Mouse (Mus musculus) ES-E14 (cell line): ENCODE data around the gene Fus. TPM values are rescaled to one million over a fixed set of nuclear protein-coding genes. Genes with fewer than 3 reads are reported as not detected.
A peak's percentile ranks its signal among the peaks of the same experiment; 100 is the strongest.

Experiments used
- DNase-seq: peaks from one replicate; pipeline ENCODE4 v3.0.0-alpha.2; 2013; ENCODE audit warnings: low read depth, low spot score
- H3K27ac ChIP-seq: 2 replicates; pipeline ENCODE4 v1.5.1; 2012; ENCODE audit warnings: low read depth, mild to moderate bottlenecking, low read length, moderate library complexity, mixed read lengths; ENCODE audit not compliant: poor library complexity, insufficient read depth, severe bottlenecking
- H3K36me3 ChIP-seq: 2 replicates; pipeline ENCODE4 v1.6.1; 2012; ENCODE audit warnings: mild to moderate bottlenecking, low read length, moderate library complexity, mixed read lengths; ENCODE audit not compliant: control insufficient read depth, poor library complexity, insufficient read depth, severe bottlenecking
- H3K4me1 ChIP-seq, 2 experiments: fragments of 150-350 bp in 1 of 2; sonication (generic) in 1 of 2; 2 replicates each; pipeline ENCODE4 v1.6.1; 2012; ENCODE audit warnings: low read length in 2 of 2, mild to moderate bottlenecking in 1 of 2, mixed read lengths in 1 of 2; ENCODE audit not compliant: control insufficient read depth in 2 of 2, insufficient read depth in 2 of 2, poor library complexity in 1 of 2
- H3K4me3 ChIP-seq, 2 experiments: fragments of 150-350 bp in 1 of 2; sonication (generic) in 1 of 2; 2 replicates each; pipeline ENCODE4 v1.5.1; 2012; ENCODE audit warnings: low read length in 2 of 2, low read depth in 1 of 2, mild to moderate bottlenecking in 1 of 2, mixed read lengths in 1 of 2; ENCODE audit not compliant: insufficient read depth in 1 of 2, poor library complexity in 1 of 2, severe bottlenecking in 1 of 2
- H3K9ac ChIP-seq: 2 replicates; pipeline ENCODE4 v1.6.1; 2012; ENCODE audit warnings: low read depth, mild to moderate bottlenecking, low read length, mixed read lengths; ENCODE audit not compliant: poor library complexity, insufficient read depth, severe bottlenecking
- H3K9me3 ChIP-seq: fragments of 150-350 bp; sonication (generic); 2 replicates; pipeline ENCODE4 v1.6.1; 2012; ENCODE audit warnings: low read depth, mild to moderate bottlenecking, low read length; ENCODE audit not compliant: control insufficient read depth, insufficient read depth
- CHD2 ChIP-seq: IDR thresholded peaks from 2 replicates; pipeline ENCODE4 v1.6.1; 2014; ENCODE audit warnings: mild to moderate bottlenecking, low read depth, low read length, inconsistent platforms
- HCFC1 ChIP-seq: IDR thresholded peaks from 2 replicates; pipeline ENCODE4 v1.6.1; 2012; ENCODE audit warnings: low read length, inconsistent platforms, borderline replicate concordance; ENCODE audit not compliant: insufficient read depth
- MAFK ChIP-seq: IDR thresholded peaks from 2 replicates; pipeline ENCODE4 v1.6.1; 2014; ENCODE audit warnings: mild to moderate bottlenecking, low read depth, low read length, inconsistent platforms; ENCODE audit not compliant: insufficient read depth
- ZC3H11A ChIP-seq: IDR thresholded peaks from 2 replicates; pipeline ENCODE4 v1.6.1; 2012; ENCODE audit warnings: low read depth, mild to moderate bottlenecking, inconsistent platforms, low read length, borderline replicate concordance
- ZNF384 ChIP-seq: IDR thresholded peaks from 2 replicates; pipeline ENCODE4 v1.6.1; 2012; ENCODE audit warnings: low read depth, low read length, inconsistent platforms
- in situ Hi-C, 2 experiments: fragments of 600-800 bp; cut with MboI; formaldehyde crosslinking; loops; one replicate each; pipeline ENCODE4 v1.15.1; 2025; ENCODE audit warnings: low sequenced_read_pairs in 2 of 2, inconsistent platforms in 1 of 2; ENCODE audit not compliant: unreplicated experiment in 2 of 2
- total RNA-seq: library from RNA; depleted of rRNA; stranded (reverse); fragments of 300-350 nt; gene quantifications from 2 replicates; pipeline ENCODE4 v1.2.3, GENCODE M21; 2012

Gene Fus
- total RNA-seq, 1 experiment = 142 TPM

DNA sequence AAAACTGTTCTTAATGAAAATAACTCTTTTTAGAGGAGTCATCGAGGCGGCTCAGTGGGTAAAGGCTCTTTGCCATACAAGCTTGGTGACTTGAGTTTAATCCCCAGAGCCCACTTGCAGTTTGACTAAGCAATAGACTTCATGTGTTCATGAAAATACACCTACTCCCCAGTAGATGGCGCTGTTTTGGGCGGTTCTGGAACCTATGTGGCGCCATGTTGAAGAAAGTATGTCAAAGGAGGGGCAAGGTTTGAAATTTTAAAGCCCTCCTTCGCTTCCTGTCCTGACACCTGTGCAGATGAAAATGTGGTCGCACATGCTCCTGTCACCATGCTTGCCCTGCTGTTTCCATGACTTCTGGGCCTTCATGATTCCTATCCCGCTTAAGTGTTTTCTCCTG, 55.7 kb downstream of the Fus start:
- Histone ChIP-seq H3K27ac (no peak overlapping the region), H3K4me1 (no peaks in the 10 kb centered on the region), H3K36me3 (no peaks in the 10 kb centered on the region), H3K4me3 (no peak overlapping the region), H3K9me3 (no peaks in the 10 kb centered on the region), H3K9ac (no peak overlapping the region)
- DNase-seq = peak; percentile 40
- TF ChIP-seq CHD2 = no peak
- 0 out of 2 replicates have a peak, but pooled peaks have one; percentile 29 for TF ChIP-seq ZC3H11A
- in situ Hi-C loops = loop anchor here in 1 of 2 experiments (25.0 kb wide), 1 partner anchor 189 kb away; the partner anchor contains the start of gene Cox6a2

DNA sequence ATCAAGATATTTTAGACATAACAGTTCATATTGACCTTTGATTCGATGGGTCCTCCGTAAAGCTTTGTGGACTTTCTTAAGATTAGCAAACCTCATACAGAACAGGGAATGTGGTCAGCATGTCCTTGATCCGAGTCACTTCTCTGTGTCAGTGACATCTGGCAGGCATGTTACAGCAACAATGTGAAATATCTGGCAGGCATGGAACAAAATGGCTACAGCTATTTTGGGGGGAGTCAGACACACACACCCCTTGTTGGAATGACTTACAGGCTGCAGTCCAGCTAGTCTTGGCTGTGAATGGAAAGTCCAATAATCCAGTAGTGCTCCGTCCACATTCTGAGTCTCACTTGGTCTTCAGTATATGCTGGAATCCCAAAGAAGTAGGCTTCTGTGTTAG, 56.3 kb downstream of the Fus start:
- Histone ChIP-seq H3K4me3 (no peak overlapping the region), H3K27ac (no peak overlapping the region), H3K9ac (no peak overlapping the region), H3K9me3 (no peaks in the 10 kb centered on the region), H3K4me1 (no peaks in the 10 kb centered on the region), H3K36me3 (no peaks in the 10 kb centered on the region)
- TF ChIP-seq CHD2 (no peak), ZNF384 (no peak)
- DNase-seq = no peak
- in situ Hi-C loops = loop anchor here in 1 of 2 experiments (25.0 kb wide), 1 partner anchor 189 kb away; the partner anchor contains the start of gene Cox6a2

- no peak overlapping the region for H3K9ac ChIP-seq
Measured at GRCm38 (mm10) chr7:128024364-128024763, 57.1 kb downstream of the Fus start.

DNA sequence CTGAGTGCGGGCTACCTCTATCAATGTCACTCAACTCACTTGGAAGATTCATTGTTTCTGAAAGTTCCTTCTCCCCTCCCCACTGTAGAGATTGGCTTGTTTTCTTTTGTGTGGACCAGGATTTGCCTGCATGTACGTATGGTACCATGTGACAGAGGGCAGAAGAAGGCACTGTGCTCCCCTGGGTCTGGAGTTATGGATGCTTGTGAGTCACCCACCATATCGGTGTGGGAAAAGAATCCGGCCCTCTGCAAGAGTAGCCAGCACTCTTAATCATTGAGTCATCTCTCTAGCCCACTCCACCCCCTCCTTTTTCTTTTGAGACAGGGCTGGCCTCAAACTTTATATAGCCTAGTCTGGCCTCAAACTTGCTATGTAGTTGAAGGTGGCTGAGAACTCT, 57.7 kb downstream of the Fus start:
- DNase-seq = no peak
- Histone ChIP-seq H3K9me3 (no peaks in the 10 kb centered on the region), H3K27ac (no peak overlapping the region), H3K36me3 (no peaks in the 10 kb centered on the region), H3K9ac (no peak overlapping the region), H3K4me3 (no peak overlapping the region), H3K4me1 (no peaks in the 10 kb centered on the region)
- TF ChIP-seq ZNF384 = no peak
- TF ChIP-seq MAFK = no peak
- no peak for TF ChIP-seq ZC3H11A
- TF ChIP-seq CHD2 = no peak
- no peak for TF ChIP-seq HCFC1
- in situ Hi-C loops = loop anchor here in 1 of 2 experiments (25.0 kb wide), 1 partner anchor 187 kb away; the partner anchor contains the start of gene Cox6a2

More at GRCm38 (mm10) chr7:128024364-128024763, 57.1 kb downstream of the Fus start:
- no peaks in the 10 kb centered on the region for H3K4me1 ChIP-seq
- TF ChIP-seq ZNF384 = no peak
- no peak for TF ChIP-seq HCFC1
- no peak for TF ChIP-seq ZC3H11A
- TF ChIP-seq MAFK = no peak
- no peak for TF ChIP-seq CHD2
- no peaks in the 10 kb centered on the region for H3K9me3 ChIP-seq
- DNase-seq = no peak
- no peak overlapping the region for H3K4me3 ChIP-seq
- no peak overlapping the region for H3K27ac ChIP-seq
- in situ Hi-C loops = loop anchor here in 1 of 2 experiments (25.0 kb wide), 1 partner anchor 188 kb away; the partner anchor contains the start of gene Cox6a2
- H3K36me3 ChIP-seq = no peaks in the 10 kb centered on the region

DNA sequence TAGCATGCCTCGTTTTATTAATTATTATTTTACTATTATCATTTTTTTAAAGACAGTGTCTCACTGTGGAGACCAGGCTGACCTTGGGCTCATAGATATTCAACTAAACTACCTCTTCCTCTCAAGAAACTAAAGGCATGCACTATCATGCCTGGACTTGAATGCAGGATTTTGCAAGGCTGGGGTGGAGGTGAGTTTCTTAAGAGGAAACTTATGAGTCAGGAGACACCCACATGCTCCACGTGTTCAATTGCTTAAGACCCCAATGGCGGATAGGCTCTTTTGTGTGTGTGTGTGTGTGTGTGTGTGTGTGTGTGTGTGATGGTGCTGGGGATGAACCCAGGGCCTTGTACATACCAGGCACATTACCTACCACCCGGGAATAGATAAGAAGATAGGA, 58.1 kb downstream of the Fus start:
- no peak overlapping the region for H3K27ac ChIP-seq
- no peak for DNase-seq
- no peak overlapping the region for H3K9ac ChIP-seq
- TF ChIP-seq CHD2 (no peak), ZNF384 (no peak), MAFK (no peak), HCFC1 (no peak), ZC3H11A (no peak)
- no peaks in the 10 kb centered on the region for H3K9me3 ChIP-seq
- H3K4me3 ChIP-seq = no peak overlapping the region
- H3K4me1 ChIP-seq = no peaks in the 10 kb centered on the region
- H3K36me3 ChIP-seq = no peaks in the 10 kb centered on the region
- in situ Hi-C loops = no loop called here
